Mouse (Mus musculus) MEL (cell line): ENCODE data around the gene Creb3l2. TPM values are rescaled to one million over a fixed set of nuclear protein-coding genes. Genes with fewer than 3 reads are reported as not detected.

Source experiments
- DNase-seq: peaks from one replicate; pipeline ENCODE4 v3.0.0; 2011; ENCODE audit warnings: low read depth, low spot score
- H3K27ac ChIP-seq: 2 replicates; pipeline ENCODE4 v1.5.1; 2012; ENCODE audit warnings: low read depth, mild to moderate bottlenecking, control low read depth, low read length, moderate library complexity; ENCODE audit not compliant: control insufficient read depth
- H3K27me3 ChIP-seq, 2 experiments: fragments of 150-350 bp in 1 of 2; sonication (generic) in 1 of 2; 2 replicates each; pipeline ENCODE4 v1.6.1; 2012; ENCODE audit warnings: low read length in 2 of 2, mild to moderate bottlenecking in 2 of 2, improper control_type of control experiment in 1 of 2, moderate library complexity in 1 of 2; ENCODE audit not compliant: insufficient read depth in 2 of 2, control insufficient read depth in 1 of 2
- H3K36me3 ChIP-seq, 2 experiments: 2 replicates each; pipeline ENCODE4 v1.6.1; 2012 to 2014; ENCODE audit warnings: low read length in 2 of 2, improper control_type of control experiment in 1 of 2, inconsistent platforms in 1 of 2, mild to moderate bottlenecking in 1 of 2; ENCODE audit not compliant: insufficient read depth in 2 of 2, control insufficient read depth in 1 of 2
- H3K4me1 ChIP-seq, 2 experiments: fragments of 150-350 bp in 1 of 2; sonication (generic) in 1 of 2; 2 replicates each; pipeline ENCODE4 v1.6.1; 2012; ENCODE audit warnings: low read length in 2 of 2, improper control_type of control experiment in 1 of 2, mild to moderate bottlenecking in 1 of 2; ENCODE audit not compliant: insufficient read depth in 2 of 2, control insufficient read depth in 1 of 2
- H3K4me3 ChIP-seq, 2 experiments: fragments of 150-350 bp in 1 of 2; sonication (generic) in 1 of 2; 2 replicates each; pipeline ENCODE4 v1.5.1; 2012; ENCODE audit warnings: low read depth in 2 of 2, low read length in 2 of 2, mild to moderate bottlenecking in 2 of 2, moderate library complexity in 2 of 2, control low read depth in 1 of 2, improper control_type of control experiment in 1 of 2; ENCODE audit not compliant: control insufficient read depth in 1 of 2, insufficient read depth in 1 of 2
- H3K79me2 ChIP-seq: 2 replicates; pipeline ENCODE4 v1.6.1; 2012; ENCODE audit warnings: mild to moderate bottlenecking, low read length, moderate library complexity; ENCODE audit not compliant: control insufficient read depth, poor library complexity, insufficient read depth
- H3K9ac ChIP-seq: 2 replicates; pipeline ENCODE4 v1.6.1; 2012; ENCODE audit warnings: low read depth, mild to moderate bottlenecking, control low read depth, low read length, moderate library complexity; ENCODE audit not compliant: control insufficient read depth, poor library complexity, severe bottlenecking
- H3K9me3 ChIP-seq: fragments of 150-350 bp; sonication (generic); replicated peaks from 2 replicates; pipeline ENCODE4 v1.6.1; 2012; ENCODE audit warnings: mild to moderate bottlenecking, low read length, improper control_type of control experiment, moderate library complexity; ENCODE audit not compliant: insufficient read depth
- CHD1 ChIP-seq: IDR thresholded peaks from 2 replicates; pipeline ENCODE4 v1.6.1; 2012; ENCODE audit warnings: low read depth, mild to moderate bottlenecking, inconsistent platforms, low read length, improper control_type of control experiment
- CHD2 ChIP-seq: IDR thresholded peaks from 2 replicates; pipeline ENCODE4 v1.6.1; 2011; ENCODE audit warnings: low read length, improper control_type of control experiment
- E2F4 ChIP-seq: IDR thresholded peaks from 2 replicates; pipeline ENCODE4 v1.6.1; 2011; ENCODE audit warnings: low read depth, low read length, improper control_type of control experiment, borderline replicate concordance
- ELF1 ChIP-seq: IDR thresholded peaks from 2 replicates; pipeline ENCODE4 v1.6.1; 2014; ENCODE audit warnings: low read depth, mild to moderate bottlenecking, inconsistent platforms, low read length, improper control_type of control experiment, moderate library complexity
- EP300 ChIP-seq, 2 experiments: IDR thresholded peaks; 2 replicates each; pipeline ENCODE4 v1.6.1; 2011; ENCODE audit warnings: improper control_type of control experiment in 2 of 2, low read length in 2 of 2, low read depth in 1 of 2, mild to moderate bottlenecking in 1 of 2
- GATA1 ChIP-seq: IDR thresholded peaks from 2 replicates; pipeline ENCODE4 v1.6.1; 2011; ENCODE audit warnings: low read depth, low read length, improper control_type of control experiment
- HCFC1 ChIP-seq: IDR thresholded peaks from 2 replicates; pipeline ENCODE4 v1.6.1; 2012; ENCODE audit warnings: low read depth, mild to moderate bottlenecking, inconsistent platforms, low read length, improper control_type of control experiment, moderate library complexity
- KAT2A ChIP-seq: conservative IDR thresholded peaks from 2 replicates; pipeline ENCODE4 v1.6.1; 2012; ENCODE audit warnings: low read depth, low read length, improper control_type of control experiment, inconsistent platforms
- MAFK ChIP-seq: IDR thresholded peaks from 2 replicates; pipeline ENCODE4 v1.6.1; 2011; ENCODE audit warnings: low read depth, mild to moderate bottlenecking, low read length, improper control_type of control experiment, borderline replicate concordance
- MXI1 ChIP-seq: IDR thresholded peaks from 2 replicates; pipeline ENCODE4 v1.6.1; 2011; ENCODE audit warnings: mild to moderate bottlenecking, low read depth, low read length, improper control_type of control experiment
- NRF1 ChIP-seq: IDR thresholded peaks from 2 replicates; pipeline ENCODE4 v1.6.1; 2014; ENCODE audit warnings: low read depth, mild to moderate bottlenecking, inconsistent platforms, low read length, improper control_type of control experiment, moderate library complexity; ENCODE audit not compliant: poor library complexity, insufficient read depth, severe bottlenecking
- POLR2AphosphoS5 ChIP-seq: IDR thresholded peaks from 2 replicates; pipeline ENCODE4 v1.6.1; 2012; ENCODE audit warnings: low read depth, borderline replicate concordance, mild to moderate bottlenecking, inconsistent platforms, low read length, moderate library complexity, mixed read lengths
- RAD21 ChIP-seq: IDR thresholded peaks from 2 replicates; pipeline ENCODE4 v1.6.1; 2011; ENCODE audit warnings: mild to moderate bottlenecking, low read depth, low read length, improper control_type of control experiment
- TAL1 ChIP-seq: IDR thresholded peaks from 2 replicates; pipeline ENCODE4 v1.6.1; 2012; ENCODE audit warnings: mild to moderate bottlenecking, inconsistent platforms, low read length, moderate library complexity, mixed read lengths
- UBTF ChIP-seq: IDR thresholded peaks from 2 replicates; pipeline ENCODE4 v1.6.1; 2012; ENCODE audit warnings: low read depth, mild to moderate bottlenecking, inconsistent platforms, low read length, improper control_type of control experiment, moderate library complexity, borderline replicate concordance; ENCODE audit not compliant: insufficient read depth
- USF2 ChIP-seq, 2 experiments: IDR thresholded peaks; 2 replicates each; pipeline ENCODE4 v1.6.1; 2011 to 2012; ENCODE audit warnings: improper control_type of control experiment in 2 of 2, low read length in 2 of 2, borderline replicate concordance in 1 of 2, inconsistent platforms in 1 of 2, low read depth in 1 of 2, mild to moderate bottlenecking in 1 of 2; ENCODE audit not compliant: insufficient read depth in 1 of 2
- ZMIZ1 ChIP-seq: IDR thresholded peaks from 2 replicates; pipeline ENCODE4 v1.6.1; 2012; ENCODE audit warnings: low read depth, mild to moderate bottlenecking, inconsistent platforms, low read length, improper control_type of control experiment, moderate library complexity
- ZNF384 ChIP-seq: IDR thresholded peaks from 2 replicates; pipeline ENCODE4 v1.6.1; 2012; ENCODE audit warnings: low read depth, mild to moderate bottlenecking, inconsistent platforms, low read length, improper control_type of control experiment
- polyA plus RNA-seq, 2 experiments: library from polyadenylated mRNA; stranded (reverse) in 1 of 2; unstranded in 1 of 2; fragments of >175 nt in 1 of 2; fragments of >200 nt in 1 of 2; gene quantifications; 2 replicates each; pipeline versions ENCODE4 v1.2.1 to v1.2.4; 2012; ENCODE audit warnings: low replicate concordance in 2 of 2, low read depth in 1 of 2; ENCODE audit not compliant: insufficient read length in 2 of 2, insufficient read depth in 1 of 2, missing spikeins in 1 of 2
- total RNA-seq: library from RNA; depleted of rRNA; stranded (reverse); fragments of 300-350 nt; gene quantifications from 2 replicates; pipeline ENCODE4 v1.2.3, GENCODE M21; 2012

The Creb3l2 gene
- total and polyA plus RNA-seq, 3 experiments: not detected

- Histone ChIP-seq H3K36me3 (no peaks in the 10 kb centered on the region), H3K27ac (no peak overlapping the region), H3K9me3 (no peaks in the 10 kb centered on the region), H3K27me3 (no peaks in the 10 kb centered on the region), H3K9ac (no peak overlapping the region), H3K79me2 (no peaks in the 10 kb centered on the region), H3K4me3 (no peak overlapping the region)
- TF ChIP-seq UBTF: no peak
- no peak for TF ChIP-seq TAL1
- TF ChIP-seq NRF1: no peak
- TF ChIP-seq EP300 (IDR thresholded peaks at IDR 0.05; ENCODE audit: low read depth in 1 of 2, low read length in 2 of 2): no peak
- no peak for TF ChIP-seq CHD1
- TF ChIP-seq E2F4: no peak
- TF ChIP-seq USF2 (IDR thresholded peaks at IDR 0.05; ENCODE audit: borderline replicate concordance in 1 of 2, insufficient read depth in 1 of 2, low read depth in 1 of 2, low read length in 2 of 2): no peak
- no peak for TF ChIP-seq GATA1
- TF ChIP-seq ZMIZ1: no peak
- TF ChIP-seq HCFC1: no peak
- TF ChIP-seq RAD21: no peak
- TF ChIP-seq MAFK: no peak
- TF ChIP-seq KAT2A: no peak
- TF ChIP-seq CHD2: no peak
- no peak for TF ChIP-seq POLR2AphosphoS5
- TF ChIP-seq MXI1: no peak
- TF ChIP-seq, all 39 proteins: peak for 0
- no peak for DNase-seq
- H3K4me1 ChIP-seq: no peaks in the 10 kb centered on the region
These were observed 23.0 kb downstream of the Creb3l2 start for GRCm38 (mm10) chr6:37418931-37419330.

GRCm38 (mm10) chr6:37416743-37417142 is 25.2 kb downstream of the Creb3l2 start:
- no peak overlapping the region for H3K9ac ChIP-seq
- no peak overlapping the region for H3K27ac ChIP-seq
- H3K36me3 ChIP-seq: no peaks in the 10 kb centered on the region
- H3K27me3 ChIP-seq: no peaks in the 10 kb centered on the region
- H3K79me2 ChIP-seq: no peaks in the 10 kb centered on the region
- TF ChIP-seq ELF1 (no peak), ZNF384 (no peak)
- H3K4me1 ChIP-seq: no peaks in the 10 kb centered on the region
- DNase-seq: no peak
- no peaks in the 10 kb centered on the region for H3K9me3 ChIP-seq
- H3K4me3 ChIP-seq: no peak overlapping the region
